7 mouse cellular contexts compared by ENCODE assay signal in the genomic region with DNA sequence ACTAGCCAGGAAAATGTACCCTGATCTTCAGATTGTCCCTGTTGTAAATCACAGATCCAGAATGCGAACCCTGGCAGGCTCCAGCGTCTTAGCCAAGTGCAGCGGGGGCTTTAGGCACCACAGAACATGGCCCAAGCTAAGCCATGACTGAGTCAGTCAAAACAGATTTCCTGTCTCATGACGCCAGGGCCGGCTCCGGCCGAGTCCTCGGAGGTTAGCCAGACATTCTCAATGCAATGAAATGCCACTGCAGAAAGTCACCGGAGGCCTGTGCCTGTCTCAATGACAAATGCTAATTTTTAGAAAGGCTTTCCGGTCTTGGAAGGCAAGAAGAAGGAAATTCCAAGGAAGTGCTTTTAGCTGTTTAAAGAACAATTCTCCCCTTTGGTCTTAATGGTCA.
DNase-seq lines count a peak whose midpoint lies in the region; ATAC-seq and TF ChIP-seq lines count a peak whose summit lies in the region.

No protein-coding gene starts in this region.

- peaks cover 3% of the 10 kb centered on the region; the same call in 1 of the 2 replicates for H3K27me3 ChIP-seq in heart, embryonic 16.5 days (ENCODE audit: control insufficient read depth, insufficient read depth, low read length)
- no peaks in the 10 kb centered on the region for H3K27me3 ChIP-seq in limb, embryonic 10.5 days (ENCODE audit: low read depth, poor library complexity, severe bottlenecking)

- peak overlapping the region; percentile 66; the same call in 1 of the 2 replicates for H3K9ac ChIP-seq in ES-E14 (ENCODE audit: insufficient read depth, low read depth, low read length, poor library complexity, severe bottlenecking)
- no peak overlapping the region for H3K9ac ChIP-seq in heart, embryonic 16.5 days (ENCODE audit: low read length)

- DNase-seq in ES-E14 (ENCODE audit: low read depth, low spot score): no peak
- DNase-seq in adrenal gland, adult 8-10 months: peak; percentile 28
- DNase-seq in limb, embryonic 10.5 days (ENCODE audit: low spot score): no peak
- DNase-seq in frontal cortex, postnatal 25 days (ENCODE audit: low spot score in 2 of 2): no peak
- no peak for DNase-seq in thymus, postnatal 10 days (ENCODE audit: low spot score in 2 of 2)

- peaks cover 2 to 21% of the 10 kb centered on the region in 2 experiments; a peak in 3 of 4 replicates for H3K4me1 ChIP-seq in ES-E14 (ENCODE audit: control insufficient read depth in 2 of 2, insufficient read depth in 2 of 2, low read length in 2 of 2, poor library complexity in 1 of 2)
- H3K4me1 ChIP-seq in heart, embryonic 16.5 days (ENCODE audit: control insufficient read depth, insufficient read depth, low read length): no peaks in the 10 kb centered on the region
- peaks cover 6% of the 10 kb centered on the region; the same call in 1 of the 2 replicates for H3K4me1 ChIP-seq in limb, embryonic 10.5 days

- ATAC-seq in heart, embryonic 16.5 days (replicated peaks; ENCODE audit: extremely low read depth, insufficient read depth, low FRiP score): 0 out of 2 replicates have a peak, but pooled peaks have one; percentile 45
- no peak for ATAC-seq in CD4-positive, CD25-positive, alpha-beta regulatory T cell, adult 4 months

- no peak overlapping the region for H3K27ac ChIP-seq in ES-E14 (ENCODE audit: insufficient read depth, low read depth, low read length, poor library complexity, severe bottlenecking)
- peak overlapping the region; percentile 62 for H3K27ac ChIP-seq in heart, embryonic 16.5 days (ENCODE audit: low read length)
- peak overlapping the region; percentile 14; the same call in 1 of the 2 replicates for H3K27ac ChIP-seq in limb, embryonic 10.5 days

- 49% methylated on average over 10 of the region's 10 CpGs for WGBS in heart, embryonic 16.5 days
- WGBS in limb, embryonic 10.5 days: 71% methylated on average over 10 of the region's 10 CpGs

- no peak overlapping the region for H3K4me2 ChIP-seq in heart, embryonic 16.5 days (ENCODE audit: low read depth, low read length)

- in situ Hi-C loops in ES-E14 (cut with MboI; ENCODE audit: low sequenced_read_pairs in 2 of 2, unreplicated experiment in 2 of 2): loop anchor here in 1 of 2 experiments (25.0 kb wide), 1 partner anchor 348 kb away; the partner anchor contains the start of gene Cdk15

- H3K9me3 ChIP-seq in ES-E14 (ENCODE audit: control insufficient read depth, insufficient read depth, low read depth, low read length): no peaks in the 10 kb centered on the region
- H3K9me3 ChIP-seq in heart, embryonic 16.5 days (replicated peaks; ENCODE audit: control insufficient read depth, low read length): 0 out of 2 replicates have a peak, but pooled peaks cover 2% of the 10 kb centered on the region
- no peaks in the 10 kb centered on the region for H3K9me3 ChIP-seq in limb, embryonic 10.5 days (replicated peaks)

- H3K4me3 ChIP-seq in ES-E14 (ENCODE audit: insufficient read depth in 1 of 2, low read depth in 1 of 2, low read length in 2 of 2, poor library complexity in 1 of 2, severe bottlenecking in 1 of 2): no peak overlapping the region
- no peak overlapping the region for H3K4me3 ChIP-seq in heart, embryonic 16.5 days (ENCODE audit: low read length)
- H3K4me3 ChIP-seq in limb, embryonic 10.5 days: no peak overlapping the region

- H3K36me3 ChIP-seq in ES-E14 (ENCODE audit: control insufficient read depth, insufficient read depth, low read length, poor library complexity, severe bottlenecking): no peaks in the 10 kb centered on the region
- H3K36me3 ChIP-seq in heart, embryonic 16.5 days (ENCODE audit: control insufficient read depth, insufficient read depth): no peaks in the 10 kb centered on the region
- no peaks in the 10 kb centered on the region for H3K36me3 ChIP-seq in limb, embryonic 10.5 days

TF ChIP-seq in ES-E14, 5 proteins besides CTCF, POLR2A, EP300 and RAD21:
- TF ChIP-seq ZC3H11A (IDR thresholded peaks at IDR 0.05; ENCODE audit: borderline replicate concordance, low read depth, low read length) (no peak), ZNF384 (IDR thresholded peaks at IDR 0.05; ENCODE audit: low read depth, low read length) (no peak), MAFK (IDR thresholded peaks at IDR 0.05; ENCODE audit: insufficient read depth, low read depth, low read length) (no peak), HCFC1 (IDR thresholded peaks at IDR 0.05; ENCODE audit: borderline replicate concordance, insufficient read depth, low read length) (no peak), CHD2 (IDR thresholded peaks at IDR 0.05; ENCODE audit: low read depth, low read length) (no peak)
